Mouse (Mus musculus) kidney, postnatal 0 days (tissue): ENCODE results near the gene Trp53inp2. TPM values are rescaled to one million over a fixed set of nuclear protein-coding genes. Genes with fewer than 3 reads are reported as not detected.
A peak's percentile ranks its signal among the peaks of the same experiment; 100 is the strongest.

Source experiments
- ATAC-seq: fragments of 200-750 bp; cut with Nextera tagmentation; replicated peaks from 2 replicates; pipeline ENCODE4 v1.8.0; 2017; ENCODE audit warnings: low read depth, moderate number of reproducible peaks, moderate TSS enrichment, moderate library complexity; ENCODE audit not compliant: low FRiP score
- DNase-seq: peaks from one replicate; pipeline ENCODE4 v3.0.0-alpha.2; 2016; ENCODE audit warnings: low spot score
- H3K27ac ChIP-seq: fragments of 300-500 bp; sonication (generic); 2 replicates; pipeline ENCODE4 v1.5.1; 2014; ENCODE audit warnings: mild to moderate bottlenecking
- H3K27me3 ChIP-seq: fragments of 300-500 bp; sonication (generic); 2 replicates; pipeline ENCODE4 v1.6.1; 2014; ENCODE audit warnings: low read length, mixed read lengths; ENCODE audit not compliant: insufficient read depth
- H3K36me3 ChIP-seq: fragments of 300-500 bp; sonication (generic); 2 replicates; pipeline ENCODE4 v1.6.1; 2014; ENCODE audit warnings: low read length, mixed read lengths; ENCODE audit not compliant: insufficient read depth
- H3K4me1 ChIP-seq: fragments of 300-500 bp; sonication (generic); replicated peaks from 2 replicates; pipeline ENCODE4 v1.6.1; 2014; ENCODE audit warnings: antibody characterized with exemption, low read length, mixed read lengths; ENCODE audit not compliant: insufficient read depth
- H3K4me2 ChIP-seq: fragments of 300-500 bp; sonication (generic); 2 replicates; pipeline ENCODE4 v1.6.1; 2014; ENCODE audit warnings: mild to moderate bottlenecking, low read length, moderate library complexity, mixed read lengths
- H3K4me3 ChIP-seq: fragments of 300-500 bp; sonication (generic); replicated peaks from 2 replicates; pipeline ENCODE4 v1.5.1; 2014; ENCODE audit warnings: low read depth, low read length
- H3K9ac ChIP-seq: fragments of 300-500 bp; sonication (generic); 2 replicates; pipeline ENCODE4 v1.6.1; 2014; ENCODE audit warnings: low read depth, low read length
- H3K9me3 ChIP-seq: fragments of 300-500 bp; sonication (generic); replicated peaks from 2 replicates; pipeline ENCODE4 v1.6.1; 2016; ENCODE audit warnings: low read length, inconsistent platforms, mixed read lengths
- CTCF ChIP-seq: IDR thresholded peaks from 2 replicates; pipeline ENCODE4 v1.5.1; 2016; ENCODE audit warnings: antibody characterized with exemption, low read depth, mild to moderate bottlenecking, moderate library complexity
- WGBS: fragments of 180-500 bp; shearing (Covaris S2); extraction: QIAGEN DNeasy Blood & Tissue Kit; methylation state at CpG from one replicate; pipeline ENCODE4 v1.1.7; 2014; 5-methylcytosine and 5-hydroxymethylcytosine counted together
- polyA plus RNA-seq: library from polyadenylated mRNA; unstranded; fragments of >200 nt; fragmentation: Nextera tagmentation; extraction: Ambion mirVana; gene quantifications from 2 replicates; pipeline ENCODE4 v1.2.1, GENCODE M21; 2015

The Trp53inp2 gene
- polyA plus RNA-seq = 35.9 and 38.1 TPM in 2 replicates

- peak within 1 kb of the TSS; percentile 97 for H3K9ac ChIP-seq
- no peaks in the 10 kb centered on the region for H3K27me3 ChIP-seq
- peak within 1 kb of the TSS; percentile 99 for H3K27ac ChIP-seq
- whole genome bisulfite sequencing = 38% methylated on average over 8 of the region's 8 CpGs
- DNase-seq (no peak), ATAC-seq (no peak)
- H3K4me2 ChIP-seq = peak within 1 kb of the TSS; percentile 87
- no peak for TF ChIP-seq CTCF
- no peaks in the 10 kb centered on the region for H3K9me3 ChIP-seq
- peaks cover 13% of the 10 kb centered on the region for H3K4me1 ChIP-seq
- H3K36me3 ChIP-seq = no peaks in the 10 kb centered on the region
- peak within 1 kb of the TSS; percentile 96 for H3K4me3 ChIP-seq
Observed at GRCm38 (mm10) chr2:155380261-155381059, at the start of gene Trp53inp2. TSS of gene Trp53inp2 (plus strand) at chr2:155381059.

DNA sequence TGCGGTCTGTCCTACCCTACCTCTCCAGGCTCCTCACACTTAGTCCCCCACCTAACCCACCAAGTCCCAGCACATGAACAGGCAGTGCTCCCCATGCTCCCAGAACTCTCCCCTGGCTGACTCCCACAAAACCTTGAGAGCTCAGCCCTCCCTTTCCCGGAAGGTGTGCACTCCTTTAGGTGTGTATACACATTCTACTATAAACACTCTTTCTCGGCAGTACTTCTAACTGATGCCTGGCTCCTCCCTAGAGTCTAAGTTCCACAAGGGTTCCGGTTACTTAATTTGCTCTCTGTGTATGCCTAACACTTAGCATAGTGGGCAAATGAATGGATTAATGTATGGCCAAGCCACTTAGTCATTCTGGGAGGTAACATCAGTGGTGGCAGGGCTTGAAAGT, 49.5 kb upstream of the Trp53inp2 start:
- H3K4me1 ChIP-seq = no peaks in the 10 kb centered on the region
- no peak for ATAC-seq
- H3K27me3 ChIP-seq = no peaks in the 10 kb centered on the region
- H3K4me2 ChIP-seq = no peak overlapping the region
- no peak overlapping the region for H3K9ac ChIP-seq
- H3K9me3 ChIP-seq = no peaks in the 10 kb centered on the region
- no peak for DNase-seq
- TF ChIP-seq CTCF = no peak
- peaks cover 25% of the 10 kb centered on the region; the same call in 1 of the 2 replicates for H3K36me3 ChIP-seq
- no peak overlapping the region for H3K27ac ChIP-seq
- 79% methylated on average over 4 of the region's 4 CpGs for WGBS
- H3K4me3 ChIP-seq = no peak overlapping the region

DNA sequence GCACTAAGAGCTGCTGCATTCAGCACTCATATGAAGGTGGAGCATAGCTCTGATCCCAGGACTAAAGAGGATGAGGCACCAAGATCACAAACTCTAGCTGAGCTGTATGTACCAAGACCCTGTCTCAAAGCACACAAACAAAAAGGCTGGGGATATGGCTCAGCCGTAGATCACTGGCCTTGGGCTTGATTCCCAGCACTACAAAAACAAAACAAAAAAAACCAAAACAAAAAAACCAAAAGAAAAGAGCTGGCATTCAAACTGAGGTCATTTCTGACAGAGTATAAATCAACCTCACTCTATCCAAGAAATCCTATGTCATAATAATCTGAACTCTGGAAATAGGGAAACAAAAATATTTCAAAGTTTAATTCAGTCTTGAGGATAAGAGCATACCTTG, 47.4 kb upstream of the Trp53inp2 start:
- DNase-seq = no peak
- no peaks in the 10 kb centered on the region for H3K9me3 ChIP-seq
- no peak for TF ChIP-seq CTCF
- H3K4me2 ChIP-seq = no peak overlapping the region
- H3K27me3 ChIP-seq = no peaks in the 10 kb centered on the region
- WGBS = 94% methylated on average over 1 of the region's 1 CpGs
- no peaks in the 10 kb centered on the region for H3K4me1 ChIP-seq
- H3K36me3 ChIP-seq = peaks cover 17% of the 10 kb centered on the region; the same call in 1 of the 2 replicates
- H3K27ac ChIP-seq = no peak overlapping the region
- no peak overlapping the region for H3K9ac ChIP-seq
- no peak overlapping the region for H3K4me3 ChIP-seq
- no peak for ATAC-seq

DNA sequence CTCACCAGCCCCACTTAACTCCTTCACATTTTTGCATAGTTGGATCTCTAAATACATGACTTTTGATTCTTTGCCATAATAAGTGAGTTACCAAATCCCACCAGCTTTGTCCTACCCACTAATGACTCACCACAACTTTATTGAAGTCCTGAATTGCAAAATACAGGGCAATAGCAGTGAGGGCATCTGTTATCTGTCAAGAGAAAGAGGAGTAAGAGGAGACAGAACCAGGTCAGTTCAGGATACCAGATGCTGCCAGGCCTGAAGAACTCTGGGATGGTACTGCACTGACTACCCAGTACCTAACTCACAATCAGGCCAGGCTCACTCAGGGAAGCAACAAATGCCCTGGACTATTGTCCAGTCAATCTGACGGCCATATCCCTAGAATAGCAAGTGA, 45.6 kb upstream of the Trp53inp2 start:
- Histone ChIP-seq H3K9ac (no peak overlapping the region), H3K4me1 (no peaks in the 10 kb centered on the region), H3K9me3 (no peaks in the 10 kb centered on the region), H3K4me3 (no peak overlapping the region), H3K4me2 (no peak overlapping the region), H3K27ac (no peak overlapping the region), H3K27me3 (no peaks in the 10 kb centered on the region), H3K36me3 (0 out of 2 replicates have a peak, but pooled peaks cover 15% of the 10 kb centered on the region)
- ATAC-seq = no peak
- no peak for DNase-seq
- TF ChIP-seq CTCF = no peak
- 87% methylated on average over 1 of the region's 1 CpGs for WGBS

- no peak for ATAC-seq
Observed at GRCm38 (mm10) chr2:155336254-155336653, 44.6 kb upstream of the Trp53inp2 start.

GRCm38 (mm10) chr2:155340166-155340565, 40.7 kb upstream of the Trp53inp2 start:
- H3K4me3 ChIP-seq = no peak overlapping the region
- ATAC-seq = no peak
- no peak for DNase-seq
- TF ChIP-seq CTCF = no peak
- no peaks in the 10 kb centered on the region for H3K27me3 ChIP-seq
- no peaks in the 10 kb centered on the region for H3K4me1 ChIP-seq
- H3K27ac ChIP-seq = no peak overlapping the region
- 0 out of 2 replicates have a peak, but pooled peaks cover 3% of the 10 kb centered on the region for H3K36me3 ChIP-seq
- H3K9ac ChIP-seq = no peak overlapping the region
- no peaks in the 10 kb centered on the region for H3K9me3 ChIP-seq
- H3K4me2 ChIP-seq = no peak overlapping the region

More at GRCm38 (mm10) chr2:155336254-155336653, 44.6 kb upstream of the Trp53inp2 start:
- Histone ChIP-seq H3K9ac (no peak overlapping the region), H3K27me3 (no peaks in the 10 kb centered on the region), H3K4me1 (no peaks in the 10 kb centered on the region), H3K36me3 (0 out of 2 replicates have a peak, but pooled peaks cover 15% of the 10 kb centered on the region), H3K27ac (no peak overlapping the region), H3K9me3 (no peaks in the 10 kb centered on the region), H3K4me2 (no peak overlapping the region), H3K4me3 (no peak overlapping the region)
- no peak for DNase-seq
- 95% methylated on average over 3 of the region's 3 CpGs for WGBS
- TF ChIP-seq CTCF = no peak

GRCm38 (mm10) chr2:155346670-155347069, 34.2 kb upstream of the Trp53inp2 start:
- Histone ChIP-seq H3K4me3 (no peak overlapping the region), H3K36me3 (no peaks in the 10 kb centered on the region), H3K27ac (no peak overlapping the region), H3K27me3 (no peaks in the 10 kb centered on the region), H3K9ac (no peak overlapping the region), H3K4me1 (no peaks in the 10 kb centered on the region), H3K9me3 (no peaks in the 10 kb centered on the region), H3K4me2 (no peak overlapping the region)
- 73% methylated on average over 1 of the region's 1 CpGs for WGBS
- DNase-seq (no peak), ATAC-seq (no peak)
- no peak for TF ChIP-seq CTCF
